Mouse (Mus musculus) myocyte (in vitro differentiated cells): ENCODE data around the gene Mta2. TPM values are rescaled to one million over a fixed set of nuclear protein-coding genes. Genes with fewer than 3 reads are reported as not detected.

Source experiments
- H3K27me3 ChIP-seq: one replicate; pipeline ENCODE4 v1.6.1; 2011; ENCODE audit not compliant: control insufficient read depth, insufficient read depth, insufficient read length
- H3K36me3 ChIP-seq: one replicate; pipeline ENCODE4 v1.6.1; 2011; ENCODE audit not compliant: control insufficient read depth, insufficient read depth
- H3K4me2 ChIP-seq: one replicate; pipeline ENCODE4 v1.6.1; 2011; ENCODE audit warnings: low read depth, control low read depth
- H3K4me3 ChIP-seq: one replicate; pipeline ENCODE4 v1.5.1; 2011; ENCODE audit warnings: mild to moderate bottlenecking, control low read depth, moderate library complexity
- H3K79me2 ChIP-seq: one replicate; pipeline ENCODE4 v1.6.1; 2011; ENCODE audit not compliant: control insufficient read depth, insufficient read depth
- H3ac ChIP-seq: one replicate; pipeline ENCODE4 v1.6.1; 2011; ENCODE audit not compliant: control insufficient read depth, insufficient read length
- CEBPB ChIP-seq: IDR thresholded peaks from 2 replicates; pipeline ENCODE4 v1.6.1; 2011; ENCODE audit warnings: mild to moderate bottlenecking, moderate library complexity; ENCODE audit not compliant: poor library complexity, insufficient read depth, severe bottlenecking
- E2F4 ChIP-seq: IDR thresholded peaks from one replicate; pipeline ENCODE4 v1.6.1; 2011; ENCODE audit warnings: mild to moderate bottlenecking, control low read depth, moderate library complexity; ENCODE audit not compliant: insufficient read depth
- MAX ChIP-seq: IDR thresholded peaks from one replicate; pipeline ENCODE4 v1.6.1; 2011; ENCODE audit warnings: low read depth, mild to moderate bottlenecking, control low read depth
- MYOD1 ChIP-seq, 3 experiments: IDR thresholded peaks; one replicate each; pipeline ENCODE4 v1.6.1; 2011; ENCODE audit warnings: control low read depth in 2 of 3, low read depth in 2 of 3, mild to moderate bottlenecking in 2 of 3, moderate library complexity in 1 of 3; ENCODE audit not compliant: insufficient read length in 2 of 3, control insufficient read depth in 1 of 3
- MYOG ChIP-seq, 3 experiments: IDR thresholded peaks; one replicate each; pipeline ENCODE4 v1.6.1; 2011; ENCODE audit warnings: control low read depth in 2 of 3, low read depth in 2 of 3, mild to moderate bottlenecking in 2 of 3; ENCODE audit not compliant: insufficient read length in 2 of 3, control insufficient read depth in 1 of 3, insufficient read depth in 1 of 3
- POLR2A ChIP-seq: IDR thresholded peaks from one replicate; pipeline ENCODE4 v1.6.1; 2011; ENCODE audit warnings: low read depth, mild to moderate bottlenecking, control low read depth, moderate library complexity; ENCODE audit not compliant: insufficient read length
- POLR2AphosphoS2 ChIP-seq: IDR thresholded peaks from one replicate; pipeline ENCODE4 v1.6.1; 2011; ENCODE audit warnings: low read depth, control low read depth; ENCODE audit not compliant: insufficient read length
- REST ChIP-seq: IDR thresholded peaks from one replicate; pipeline ENCODE4 v1.6.1; 2011; ENCODE audit warnings: mild to moderate bottlenecking, control low read depth, moderate library complexity; ENCODE audit not compliant: insufficient read depth, insufficient read length
- SRF ChIP-seq: IDR thresholded peaks from one replicate; pipeline ENCODE4 v1.6.1; 2011; ENCODE audit warnings: low read depth; ENCODE audit not compliant: control insufficient read depth, insufficient read length
- TCF12 ChIP-seq: IDR thresholded peaks from one replicate; pipeline ENCODE4 v1.6.1; 2011; ENCODE audit warnings: mild to moderate bottlenecking, control low read depth; ENCODE audit not compliant: poor library complexity, insufficient read depth, severe bottlenecking
- TCF3 ChIP-seq: IDR thresholded peaks from one replicate; pipeline ENCODE4 v1.6.1; 2011; ENCODE audit warnings: low read depth, control low read depth; ENCODE audit not compliant: insufficient read length
- USF1 ChIP-seq: IDR thresholded peaks from one replicate; pipeline ENCODE4 v1.6.1; 2011; ENCODE audit warnings: low read depth, mild to moderate bottlenecking, control low read depth, moderate library complexity
- polyA plus RNA-seq: library from polyadenylated mRNA; unstranded; fragments of >200 nt; fragmentation: generic; extraction: Trizol; gene quantifications from one replicate; pipeline ENCODE4 v1.2.1, GENCODE M21; 2012; ENCODE audit warnings: missing spikeins

Mta2 gene
- polyA plus RNA-seq, 1 experiment: 81.5 TPM

- TF ChIP-seq MYOD1 (IDR thresholded peaks at IDR 0.05; ENCODE audit: control insufficient read depth in 1 of 3, insufficient read length in 2 of 3, low read depth in 2 of 3) (peak; percentile 94 to 98 (median 96)), MYOG (IDR thresholded peaks at IDR 0.05; ENCODE audit: control insufficient read depth in 1 of 3, insufficient read depth in 1 of 3, insufficient read length in 2 of 3, low read depth in 2 of 3) (peak; percentile 50 to 85 (median 68)), REST (no peak), CEBPB (no peak), E2F4 (no peak), TCF12 (peak; percentile 77), TCF3 (peak; percentile 69), POLR2A (no peak), POLR2AphosphoS2 (peak; percentile 7)
- Histone ChIP-seq H3K27me3 (no peaks in the 10 kb centered on the region), H3K79me2 (peaks cover 29% of the 10 kb centered on the region), H3ac (no peak overlapping the region), H3K4me2 (peak overlapping the region; percentile 72), H3K36me3 (peaks cover 32% of the 10 kb centered on the region), H3K4me3 (no peak overlapping the region)
Measured at GRCm38 (mm10) chr19:8981450-8982168, 39.9 kb downstream of the Mta2 start.

- Histone ChIP-seq H3ac (no peak overlapping the region), H3K4me2 (peak overlapping the region; percentile 72), H3K79me2 (peaks cover 20% of the 10 kb centered on the region), H3K36me3 (peaks cover 23% of the 10 kb centered on the region), H3K4me3 (no peak overlapping the region), H3K27me3 (no peaks in the 10 kb centered on the region)
- peak; percentile 86 to 98 (median 97) for TF ChIP-seq MYOG (IDR thresholded peaks at IDR 0.05; ENCODE audit: control insufficient read depth in 1 of 3, insufficient read depth in 1 of 3, insufficient read length in 2 of 3, low read depth in 2 of 3)
- TF ChIP-seq E2F4: no peak
- peak; percentile 87 for TF ChIP-seq TCF12
- TF ChIP-seq TCF3: peak; percentile 81
- peak; percentile 81 to 97 (median 93) for TF ChIP-seq MYOD1 (IDR thresholded peaks at IDR 0.05; ENCODE audit: control insufficient read depth in 1 of 3, insufficient read length in 2 of 3, low read depth in 2 of 3)
- TF ChIP-seq POLR2AphosphoS2: peak; percentile 42
- TF ChIP-seq SRF: no peak
- TF ChIP-seq REST: no peak
- TF ChIP-seq USF1: no peak
- peak; percentile 62; the same call in 1 of the 2 replicates for TF ChIP-seq CEBPB
- peak; percentile 16 for TF ChIP-seq MAX
- peak; percentile 38 for TF ChIP-seq POLR2A
Measured at GRCm38 (mm10) chr19:8982303-8983149, 40.9 kb downstream of the Mta2 start.

DNA sequence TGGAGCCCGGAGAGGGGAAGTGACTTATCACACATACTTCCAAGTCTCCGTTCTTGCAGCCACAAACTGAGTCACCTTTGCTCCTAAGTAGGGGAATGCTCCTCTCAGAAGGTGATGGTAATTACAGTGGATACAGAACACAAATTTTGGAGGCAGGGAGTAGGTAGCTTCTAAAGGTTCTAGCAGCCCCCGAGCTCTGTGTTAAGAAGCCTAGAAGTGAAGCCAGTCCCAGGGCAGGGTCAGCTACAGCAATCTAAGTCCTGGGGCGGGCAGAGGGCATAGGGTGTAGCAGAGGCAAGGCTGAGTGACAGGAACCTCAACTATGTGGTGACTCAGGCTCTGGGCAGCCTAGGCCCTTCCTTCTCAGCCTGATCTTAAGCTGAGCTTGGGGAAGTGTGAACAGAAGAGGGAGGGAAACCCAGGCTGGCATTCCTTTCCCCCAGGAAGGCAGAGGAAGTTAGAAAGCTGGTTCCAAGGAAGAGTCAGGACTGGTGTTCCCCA is 41.5 kb downstream of the Mta2 start:
- H3K79me2 ChIP-seq: peaks cover 18% of the 10 kb centered on the region
- H3ac ChIP-seq: no peak overlapping the region
- no peak for TF ChIP-seq E2F4
- peak; percentile 37 for TF ChIP-seq POLR2A
- TF ChIP-seq TCF3: no peak
- TF ChIP-seq POLR2AphosphoS2: peak; percentile 82
- TF ChIP-seq SRF: no peak
- TF ChIP-seq REST: no peak
- no peak for TF ChIP-seq CEBPB
- TF ChIP-seq TCF12: no peak
- peak in 1 of 3 experiments; percentile 68 for TF ChIP-seq MYOG (IDR thresholded peaks at IDR 0.05; ENCODE audit: control insufficient read depth in 1 of 3, insufficient read depth in 1 of 3, insufficient read length in 2 of 3, low read depth in 2 of 3)
- TF ChIP-seq USF1: no peak
- no peak overlapping the region for H3K4me3 ChIP-seq
- no peaks in the 10 kb centered on the region for H3K27me3 ChIP-seq
- peak overlapping the region; percentile 72 for H3K4me2 ChIP-seq
- H3K36me3 ChIP-seq: peaks cover 16% of the 10 kb centered on the region

DNA sequence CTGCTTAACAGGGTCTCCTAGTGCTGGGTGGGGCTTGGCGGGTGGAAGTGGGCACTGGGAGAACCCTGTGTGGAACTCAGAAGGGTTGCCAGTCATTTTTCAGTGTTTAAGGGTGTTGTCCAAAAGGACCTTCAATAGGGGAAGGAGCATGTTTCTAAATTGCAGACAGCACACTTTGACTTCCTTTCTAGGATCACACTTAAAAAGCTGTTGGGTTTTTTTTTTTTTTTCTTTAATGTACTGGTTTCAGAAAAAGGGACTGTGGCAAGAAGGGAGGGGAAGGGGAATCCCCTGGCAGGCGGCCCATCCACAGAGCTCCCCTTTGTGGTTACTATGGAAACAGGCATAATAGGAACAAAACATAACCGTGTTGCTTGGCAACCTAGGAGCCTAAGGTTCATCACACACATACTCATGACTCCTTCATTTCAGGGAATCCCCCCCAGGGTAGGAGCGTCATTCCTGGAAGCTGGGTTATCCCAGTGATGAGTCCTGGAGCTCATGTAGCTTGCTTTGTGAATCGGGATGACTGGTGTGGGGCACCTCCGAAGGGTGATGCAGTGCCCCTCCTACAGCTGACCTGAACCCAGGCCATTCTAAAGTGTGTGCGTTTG is 42.7 kb downstream of the Mta2 start:
- no peak overlapping the region for H3ac ChIP-seq
- peaks cover 10% of the 10 kb centered on the region for H3K79me2 ChIP-seq
- TF ChIP-seq SRF (no peak), POLR2AphosphoS2 (no peak), TCF12 (no peak), MAX (no peak), MYOG (IDR thresholded peaks at IDR 0.05; ENCODE audit: control insufficient read depth in 1 of 3, insufficient read depth in 1 of 3, insufficient read length in 2 of 3, low read depth in 2 of 3) (no peak), MYOD1 (IDR thresholded peaks at IDR 0.05; ENCODE audit: control insufficient read depth in 1 of 3, insufficient read length in 2 of 3, low read depth in 2 of 3) (no peak), E2F4 (no peak), CEBPB (no peak), TCF3 (no peak), USF1 (no peak), REST (no peak), POLR2A (no peak)
- H3K27me3 ChIP-seq: no peaks in the 10 kb centered on the region
- no peak overlapping the region for H3K4me3 ChIP-seq
- peak overlapping the region; percentile 70 for H3K4me2 ChIP-seq
- H3K36me3 ChIP-seq: peaks cover 4% of the 10 kb centered on the region
